Mouse (Mus musculus): ENCODE data around the gene Defb36. TPM values are rescaled to one million over a fixed set of nuclear protein-coding genes. Genes with fewer than 3 reads are reported as not detected.

Defb36 gene
- polyA plus RNA-seq, 1 experiment, result not detected

DNA sequence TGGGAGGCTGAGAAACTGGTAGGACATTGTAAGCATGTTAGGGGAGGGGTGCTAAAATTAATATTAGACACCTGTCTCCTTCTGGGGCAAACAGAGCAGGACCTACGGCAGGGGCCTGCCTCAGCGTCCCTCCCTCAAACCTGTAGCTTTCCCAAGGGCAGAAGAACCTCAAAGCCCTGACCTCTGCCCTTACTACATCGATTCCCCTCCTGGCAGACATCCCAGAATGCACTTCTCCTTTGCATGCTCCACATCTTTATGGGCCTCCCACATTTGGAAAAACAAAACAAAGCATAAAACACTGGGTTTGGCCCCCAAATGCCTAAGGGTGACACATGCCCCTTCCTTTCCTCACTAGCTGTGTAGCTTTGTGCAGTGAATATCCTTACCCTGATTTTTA lies 25.1 kb downstream of the Defb36 start:
- TF ChIP-seq POLR2A (IDR thresholded peaks at IDR 0.05; ENCODE audit: borderline replicate concordance, extremely low read depth, low read depth, low read length) (no peak), CTCF (IDR thresholded peaks at IDR 0.05; ENCODE audit: insufficient read depth, low read length) (no peak)
- Histone ChIP-seq H3K4me1 (ENCODE audit: control insufficient read depth, insufficient read depth, low read length) (0 out of 2 replicates have a peak, but pooled peaks cover 3% of the 10 kb centered on the region), H3K4me3 (replicated peaks; ENCODE audit: extremely low read depth, low read depth, low read length) (no peak overlapping the region)
- DNase-seq, result no peak
- WGBS, result 39% methylated on average over 3 of the region's 3 CpGs

DNA sequence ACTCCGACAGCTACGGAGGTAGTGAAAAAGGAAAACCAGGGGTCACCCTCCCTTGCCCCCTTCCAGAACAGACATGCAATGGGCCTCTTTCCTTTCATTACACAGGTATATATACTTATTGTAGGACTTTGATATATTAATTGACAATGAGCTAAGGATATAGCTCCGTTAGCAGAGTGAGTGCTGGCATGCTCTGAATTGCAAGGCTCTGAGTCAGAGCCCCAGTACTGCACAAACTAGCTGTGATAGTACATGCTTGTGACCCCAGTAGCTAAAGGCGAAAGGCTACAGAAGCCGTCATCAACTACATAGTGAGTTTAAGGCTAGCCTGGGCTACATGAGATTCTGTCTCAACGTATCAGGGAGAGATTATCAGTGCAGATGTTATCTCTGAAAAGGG lies 25.8 kb downstream of the Defb36 start:
- no peak for DNase-seq
- no peak for TF ChIP-seq CTCF (IDR thresholded peaks at IDR 0.05; ENCODE audit: insufficient read depth, low read length)
- H3K4me3 ChIP-seq (replicated peaks; ENCODE audit: extremely low read depth, low read depth, low read length), result no peak overlapping the region
- H3K4me1 ChIP-seq (ENCODE audit: control insufficient read depth, insufficient read depth, low read length), result 0 out of 2 replicates have a peak, but pooled peaks cover 3% of the 10 kb centered on the region
- 77% methylated on average over 6 of the region's 6 CpGs for WGBS

DNA sequence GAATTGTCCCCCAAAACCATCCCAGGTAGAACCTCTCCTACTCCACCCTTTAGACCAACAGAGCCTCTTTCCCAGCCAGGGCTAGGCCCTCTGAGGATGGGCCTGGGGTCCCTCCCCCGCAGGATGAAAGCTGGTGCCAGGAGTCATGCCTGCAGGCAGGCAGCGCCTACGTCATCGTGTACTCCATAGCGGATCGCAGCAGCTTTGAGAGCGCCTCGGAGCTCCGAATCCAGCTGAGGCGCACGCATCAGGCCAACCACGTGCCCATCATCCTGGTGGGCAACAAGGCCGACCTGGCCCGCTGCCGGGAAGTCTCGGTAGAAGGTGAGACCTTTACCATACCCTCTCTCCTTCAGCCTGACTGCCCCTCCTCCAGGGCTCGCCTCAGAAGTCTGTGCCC lies 29.2 kb downstream of the Defb36 start:
- Histone ChIP-seq H3K4me1 (ENCODE audit: control insufficient read depth, insufficient read depth, low read length) (0 out of 2 replicates have a peak, but pooled peaks cover 3% of the 10 kb centered on the region), H3K4me3 (replicated peaks; ENCODE audit: extremely low read depth, low read depth, low read length) (no peak overlapping the region)
- DNase-seq, result no peak
- WGBS, result 25% methylated on average over 17 of the region's 17 CpGs
- no peak for TF ChIP-seq POLR2A (IDR thresholded peaks at IDR 0.05; ENCODE audit: borderline replicate concordance, extremely low read depth, low read depth, low read length)
- no peak for TF ChIP-seq CTCF (IDR thresholded peaks at IDR 0.05; ENCODE audit: insufficient read depth, low read length)

DNA sequence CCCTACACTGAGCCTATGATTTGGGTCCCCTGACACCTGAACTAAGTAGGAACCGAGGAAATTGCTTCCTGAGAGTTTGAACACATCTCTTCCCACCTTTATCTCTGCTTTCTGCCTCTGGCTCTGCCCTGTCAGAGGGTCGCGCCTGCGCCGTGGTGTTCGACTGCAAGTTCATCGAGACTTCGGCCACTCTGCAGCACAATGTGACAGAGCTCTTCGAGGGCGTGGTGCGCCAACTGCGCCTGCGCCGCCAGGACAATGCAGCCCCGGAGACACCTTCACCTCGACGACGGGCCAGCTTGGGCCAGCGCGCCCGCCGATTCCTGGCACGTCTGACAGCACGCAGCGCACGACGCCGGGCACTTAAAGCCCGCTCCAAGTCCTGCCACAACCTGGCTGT lies 30.2 kb downstream of the Defb36 start:
- TF ChIP-seq POLR2A (IDR thresholded peaks at IDR 0.05; ENCODE audit: borderline replicate concordance, extremely low read depth, low read depth, low read length) (no peak), CTCF (IDR thresholded peaks at IDR 0.05; ENCODE audit: insufficient read depth, low read length) (no peak)
- Histone ChIP-seq H3K4me3 (replicated peaks; ENCODE audit: extremely low read depth, low read depth, low read length) (no peak overlapping the region), H3K4me1 (ENCODE audit: control insufficient read depth, insufficient read depth, low read length) (0 out of 2 replicates have a peak, but pooled peaks cover 3% of the 10 kb centered on the region)
- WGBS, result 68% methylated on average over 29 of the region's 29 CpGs
- DNase-seq, result no peak

DNA sequence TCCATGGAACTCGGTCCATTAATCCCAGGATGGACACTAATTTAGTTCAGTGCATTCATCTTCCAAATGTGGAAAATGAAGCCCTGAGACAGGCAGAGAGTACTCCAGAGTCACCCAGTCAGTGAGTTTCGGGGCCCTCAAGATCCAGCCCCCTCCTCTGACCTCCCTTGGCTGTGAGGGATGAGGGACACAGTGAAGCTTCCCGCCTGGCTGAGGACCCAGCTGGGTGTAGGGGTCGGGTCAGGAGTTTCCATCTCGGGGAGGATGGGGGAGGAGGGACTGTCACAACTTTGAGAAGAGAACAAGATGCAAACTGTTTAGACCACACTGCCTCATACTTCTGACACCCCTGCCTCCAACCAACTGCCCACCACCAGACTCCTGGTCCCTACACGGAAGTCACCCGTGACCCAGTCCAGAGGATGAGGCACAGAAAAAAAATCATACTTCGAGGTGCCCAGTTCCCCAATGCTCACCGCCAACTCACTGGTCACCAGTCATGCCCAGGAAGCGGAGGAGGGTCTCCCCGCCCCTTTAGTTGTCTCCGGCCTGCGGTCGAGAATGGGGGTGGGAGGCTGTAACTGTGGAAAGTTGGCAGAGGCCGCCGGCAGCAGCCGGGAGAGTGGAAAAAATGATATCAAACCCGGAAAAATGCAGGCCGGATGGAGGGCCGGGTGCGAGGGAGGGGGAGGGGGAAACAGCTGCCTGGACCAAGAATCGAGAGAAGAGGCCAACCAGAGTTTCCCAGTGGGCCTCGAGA lies 32.3 kb downstream of the Defb36 start:
- Histone ChIP-seq H3K4me1 (ENCODE audit: control insufficient read depth, insufficient read depth, low read length) (0 out of 2 replicates have a peak, but pooled peaks cover 3% of the 10 kb centered on the region), H3K4me3 (replicated peaks; ENCODE audit: extremely low read depth, low read depth, low read length) (no peak overlapping the region)
- 34% methylated on average over 23 of the region's 23 CpGs for WGBS
- DNase-seq, result peak; percentile 44
- no peak for TF ChIP-seq CTCF (IDR thresholded peaks at IDR 0.05; ENCODE audit: insufficient read depth, low read length)
- TF ChIP-seq POLR2A (IDR thresholded peaks at IDR 0.05; ENCODE audit: borderline replicate concordance, extremely low read depth, low read depth, low read length), result no peak

DNA sequence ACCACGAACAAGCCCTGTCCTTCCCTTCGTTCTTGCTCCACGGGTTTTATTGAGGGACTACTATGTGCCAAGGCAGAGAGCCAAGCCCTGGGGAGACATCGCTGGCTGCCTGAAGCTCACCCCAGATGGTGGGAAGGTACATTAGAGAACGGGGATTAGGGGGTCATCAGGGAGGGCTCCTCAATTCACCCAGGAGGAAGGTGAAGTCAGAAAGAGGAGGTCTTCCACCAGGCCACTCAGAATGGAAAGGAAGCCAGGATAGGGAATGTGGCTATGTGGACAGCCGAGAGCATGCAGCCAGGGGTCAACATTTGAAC lies 32.8 kb downstream of the Defb36 start:
- 0 out of 2 replicates have a peak, but pooled peaks cover 3% of the 10 kb centered on the region for H3K4me1 ChIP-seq (ENCODE audit: control insufficient read depth, insufficient read depth, low read length)
- no peak for TF ChIP-seq POLR2A (IDR thresholded peaks at IDR 0.05; ENCODE audit: borderline replicate concordance, extremely low read depth, low read depth, low read length)
- TF ChIP-seq CTCF (IDR thresholded peaks at IDR 0.05; ENCODE audit: insufficient read depth, low read length), result no peak

DNA sequence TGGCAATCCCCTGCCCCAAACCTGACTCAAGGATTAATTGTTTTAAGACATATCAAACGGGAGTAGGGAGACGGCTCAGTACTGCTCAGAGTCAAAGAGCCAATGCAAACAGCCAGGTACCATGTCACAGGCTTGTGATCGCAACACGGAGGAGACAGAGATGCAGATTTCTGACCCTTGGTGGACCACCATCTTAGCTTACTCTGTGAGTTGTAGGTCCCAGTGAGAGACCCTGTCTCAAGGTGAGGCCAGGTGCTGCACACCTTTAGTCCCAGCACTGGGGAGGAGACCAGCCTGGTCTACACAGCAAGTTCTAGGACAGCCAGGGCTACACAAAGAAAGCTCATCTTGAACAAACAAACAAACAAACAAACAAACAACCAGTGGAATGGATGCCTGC lies 33.3 kb downstream of the Defb36 start:
- DNase-seq, result no peak
- 80% methylated on average over 4 of the region's 4 CpGs for WGBS
- TF ChIP-seq CTCF (IDR thresholded peaks at IDR 0.05; ENCODE audit: insufficient read depth, low read length) (no peak), POLR2A (IDR thresholded peaks at IDR 0.05; ENCODE audit: borderline replicate concordance, extremely low read depth, low read depth, low read length) (no peak)
- Histone ChIP-seq H3K4me1 (ENCODE audit: control insufficient read depth, insufficient read depth, low read length) (0 out of 2 replicates have a peak, but pooled peaks cover 3% of the 10 kb centered on the region), H3K4me3 (replicated peaks; ENCODE audit: extremely low read depth, low read depth, low read length) (no peak overlapping the region)

More for the DNA sequence above, 32.8 kb downstream of the Defb36 start:
- no peak for DNase-seq
- no peak overlapping the region for H3K4me3 ChIP-seq (replicated peaks; ENCODE audit: extremely low read depth, low read depth, low read length)
- 53% methylated on average over 6 of the region's 6 CpGs for WGBS

DNA sequence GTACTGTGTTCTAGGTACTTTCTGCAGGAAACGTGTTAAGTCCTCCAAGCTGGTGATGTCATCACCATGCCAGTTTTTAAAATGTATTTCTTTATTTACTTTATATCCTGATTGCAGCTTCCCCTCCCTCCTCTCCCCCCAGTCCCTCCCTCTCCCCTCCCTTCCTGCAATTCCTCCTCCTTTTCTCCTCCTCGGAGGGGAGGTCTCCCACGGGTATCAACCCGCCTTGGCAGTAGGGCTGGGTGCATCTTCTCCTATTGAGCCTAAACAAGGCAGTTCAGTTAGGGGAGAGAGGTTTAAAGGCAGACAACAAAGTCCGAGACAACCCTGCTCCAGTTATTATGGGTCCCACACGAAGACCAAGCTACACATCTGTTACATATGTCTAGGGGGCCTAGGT lies 34.7 kb downstream of the Defb36 start:
- 50% methylated on average over 6 of the region's 6 CpGs for WGBS
- DNase-seq, result no peak
- TF ChIP-seq CTCF (IDR thresholded peaks at IDR 0.05; ENCODE audit: insufficient read depth, low read length), result no peak
- H3K4me1 ChIP-seq (ENCODE audit: control insufficient read depth, insufficient read depth, low read length), result no peaks in the 10 kb centered on the region
- H3K4me3 ChIP-seq (replicated peaks; ENCODE audit: extremely low read depth, low read depth, low read length), result no peak overlapping the region

DNA sequence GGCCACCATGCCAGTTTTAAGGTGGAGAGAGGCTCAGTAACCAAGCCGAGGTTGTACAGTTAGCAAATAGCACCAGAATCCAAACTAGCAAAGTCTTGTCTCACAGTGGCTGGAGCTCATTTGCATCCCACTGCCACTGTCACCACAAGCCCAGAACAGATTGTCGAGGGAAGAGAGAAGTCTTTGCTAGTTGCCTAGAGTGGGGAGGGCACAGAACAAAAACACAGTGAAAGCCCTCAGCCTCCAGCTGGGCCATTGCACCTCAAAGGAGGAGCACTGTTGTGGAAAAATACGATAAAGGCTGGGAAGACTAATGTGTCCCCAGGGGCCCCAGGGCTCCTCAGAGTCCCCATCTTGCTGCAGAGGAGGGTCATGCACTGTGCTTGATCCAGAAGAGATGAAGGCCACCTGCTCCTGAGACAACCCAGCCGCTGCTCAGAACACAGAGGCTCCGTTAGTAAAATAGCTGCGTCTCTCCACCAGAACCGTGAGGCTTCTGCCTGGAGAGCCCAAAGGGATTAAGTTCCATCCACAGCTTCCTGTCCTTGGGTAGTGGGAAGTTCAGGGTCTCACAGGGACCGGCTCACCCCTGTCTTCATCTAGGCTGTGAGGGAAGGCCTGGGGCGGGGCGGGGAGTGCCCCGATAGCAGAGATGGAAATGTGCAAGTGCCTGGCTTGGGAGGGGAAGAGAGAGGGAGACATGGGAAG lies 35.4 kb downstream of the Defb36 start:
- H3K4me3 ChIP-seq (replicated peaks; ENCODE audit: extremely low read depth, low read depth, low read length), result no peak overlapping the region
- 33% methylated on average over 11 of the region's 11 CpGs for WGBS
- TF ChIP-seq CTCF (IDR thresholded peaks at IDR 0.05; ENCODE audit: insufficient read depth, low read length) (no peak), POLR2A (IDR thresholded peaks at IDR 0.05; ENCODE audit: borderline replicate concordance, extremely low read depth, low read depth, low read length) (no peak)
- DNase-seq, result no peak
- no peaks in the 10 kb centered on the region for H3K4me1 ChIP-seq (ENCODE audit: control insufficient read depth, insufficient read depth, low read length)

Measured in lung, adult 2 months (tissue).